Mouse (Mus musculus) testis, adult 2 months (tissue): ENCODE measurements around the gene Ppard.

Experiments used
- CTCF ChIP-seq: fragments of 200-500 bp; IDR thresholded peaks from 2 replicates; pipeline ENCODE4 v1.5.1; 2012; ENCODE audit warnings: low read depth, mild to moderate bottlenecking, inconsistent platforms, low read length, moderate library complexity; ENCODE audit not compliant: control insufficient read depth, insufficient read depth, insufficient replicate concordance
- POLR2A ChIP-seq: fragments of 200-500 bp; IDR thresholded peaks from 2 replicates; pipeline ENCODE4 v1.6.1; 2012; ENCODE audit warnings: low read depth, mild to moderate bottlenecking, inconsistent platforms, low read length, moderate library complexity; ENCODE audit not compliant: control insufficient read depth

DNA sequence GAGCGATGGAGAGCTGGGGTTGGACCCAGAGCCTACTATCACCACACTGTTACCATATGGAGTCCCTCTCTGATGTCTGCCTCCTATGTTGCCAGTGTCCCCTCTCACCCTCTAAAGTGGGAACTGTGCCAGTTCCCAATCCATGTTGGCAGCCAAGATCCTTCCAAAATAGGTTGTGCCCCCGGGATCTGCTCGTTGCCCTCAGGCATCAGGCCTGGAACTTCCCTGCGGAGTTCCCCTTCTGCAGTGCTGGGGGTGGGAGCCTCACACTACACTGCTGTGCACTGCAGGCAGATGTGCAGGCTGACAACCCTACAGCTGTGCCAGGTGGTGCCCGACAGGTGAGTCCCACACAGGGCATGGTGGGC, 19.8 kb downstream of the Ppard start:
- no peak for TF ChIP-seq POLR2A
- no peak for TF ChIP-seq CTCF
